Mouse (Mus musculus): Measurements from ENCODE around the gene Ccdc144b.

- no peak for TF ChIP-seq POLR2A (IDR thresholded peaks at IDR 0.05; ENCODE audit: insufficient read depth, low read depth, low read length)
- TF ChIP-seq CTCF (IDR thresholded peaks at IDR 0.05) = no peak
- no peak for TF ChIP-seq EP300 (IDR thresholded peaks at IDR 0.05; ENCODE audit: insufficient read depth, low read depth, low read length)
Measured at GRCm38 (mm10) chr3:35963401-35963800, 89.9 kb downstream of the Ccdc144b start.
